Mouse (Mus musculus) bone marrow macrophage, adult 2 months (primary cell): ENCODE measurements around the gene Nr1h2.

ENCODE experiments used
- CTCF ChIP-seq: IDR thresholded peaks from 2 replicates; pipeline ENCODE4 v1.5.1; 2012; ENCODE audit warnings: low read depth, mild to moderate bottlenecking, low read length, moderate library complexity
- POLR2A ChIP-seq: IDR thresholded peaks from 2 replicates; pipeline ENCODE4 v1.6.1; 2012; ENCODE audit warnings: mild to moderate bottlenecking, low read depth, low read length, borderline replicate concordance

DNA sequence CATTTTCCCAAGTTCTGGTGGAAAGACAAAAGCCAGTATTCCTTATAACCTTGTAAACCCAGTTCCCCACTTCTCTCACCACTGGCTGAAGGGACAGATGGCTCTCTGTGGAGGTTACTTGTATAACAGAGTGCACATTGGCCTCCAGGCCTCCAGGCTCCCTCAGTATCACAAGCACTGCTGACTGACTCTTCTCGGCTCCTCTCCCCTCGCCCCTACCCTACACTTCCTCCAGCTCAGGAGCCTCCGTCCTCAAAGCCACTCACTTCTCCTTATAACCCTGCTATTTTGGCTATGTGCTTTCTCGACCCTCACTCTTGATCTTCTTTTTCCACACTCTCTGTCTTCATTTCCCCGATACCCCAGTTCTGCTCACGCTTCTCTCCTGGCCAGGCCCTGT, 11.7 kb upstream of the Nr1h2 start:
- TF ChIP-seq CTCF (no peak), POLR2A (no peak)
